Mouse (Mus musculus): ENCODE results near the gene Slc38a8. TPM values are rescaled to one million over a fixed set of nuclear protein-coding genes. Genes with fewer than 3 reads are reported as not detected.

Slc38a8 gene
- polyA plus RNA-seq (2011; ENCODE audit: insufficient read length, low read depth, missing spikeins), result not detected in 2 replicates

- Histone ChIP-seq H3K4me3 (ENCODE audit: insufficient read depth, low read length) (no peak within 1 kb of the TSS), H3K27ac (ENCODE audit: insufficient read depth, low read length) (no peak within 1 kb of the TSS), H3K4me1 (ENCODE audit: control insufficient read depth, insufficient read depth, low read length) (no peaks in the 10 kb centered on the region)
- TF ChIP-seq POLR2A (IDR thresholded peaks at IDR 0.05; ENCODE audit: low read depth, low read length) (no peak), CTCF (IDR thresholded peaks at IDR 0.05; ENCODE audit: borderline replicate concordance, insufficient read depth, low read length) (no peak)
Measured at GRCm38 (mm10) chr8:119501598-119501997, at the start of gene Slc38a8. Gene Slc38a8, minus strand, starts transcription at chr8:119501698.

GRCm38 (mm10) chr8:119548560-119549113 lies 47.1 kb upstream of the Slc38a8 start:
- Histone ChIP-seq H3K27ac (ENCODE audit: insufficient read depth, low read length) (no peak overlapping the region), H3K4me1 (ENCODE audit: control insufficient read depth, insufficient read depth, low read length) (0 out of 2 replicates have a peak, but pooled peaks cover 2% of the 10 kb centered on the region), H3K4me3 (ENCODE audit: insufficient read depth, low read length) (no peak overlapping the region)
- TF ChIP-seq POLR2A (IDR thresholded peaks at IDR 0.05; ENCODE audit: low read depth, low read length) (no peak), CTCF (IDR thresholded peaks at IDR 0.05; ENCODE audit: borderline replicate concordance, insufficient read depth, low read length) (no peak)

GRCm38 (mm10) chr8:119547019-119547691 lies 45.7 kb upstream of the Slc38a8 start:
- Histone ChIP-seq H3K27ac (ENCODE audit: insufficient read depth, low read length) (no peak overlapping the region), H3K4me1 (ENCODE audit: control insufficient read depth, insufficient read depth, low read length) (0 out of 2 replicates have a peak, but pooled peaks cover 2% of the 10 kb centered on the region), H3K4me3 (ENCODE audit: insufficient read depth, low read length) (no peak overlapping the region)
- TF ChIP-seq POLR2A (IDR thresholded peaks at IDR 0.05; ENCODE audit: low read depth, low read length), result no peak
- TF ChIP-seq CTCF (IDR thresholded peaks at IDR 0.05; ENCODE audit: borderline replicate concordance, insufficient read depth, low read length), result no peak

- no peak overlapping the region for H3K4me3 ChIP-seq (ENCODE audit: insufficient read depth, low read length)
- H3K4me1 ChIP-seq (ENCODE audit: control insufficient read depth, insufficient read depth, low read length), result 0 out of 2 replicates have a peak, but pooled peaks cover 2% of the 10 kb centered on the region
- no peak overlapping the region for H3K27ac ChIP-seq (ENCODE audit: insufficient read depth, low read length)
- no peak for TF ChIP-seq POLR2A (IDR thresholded peaks at IDR 0.05; ENCODE audit: low read depth, low read length)
Measured at GRCm38 (mm10) chr8:119545791-119546190, 44.3 kb upstream of the Slc38a8 start.

GRCm38 (mm10) chr8:119545180-119545579 lies 43.7 kb upstream of the Slc38a8 start:
- TF ChIP-seq CTCF (IDR thresholded peaks at IDR 0.05; ENCODE audit: borderline replicate concordance, insufficient read depth, low read length), result no peak
- TF ChIP-seq POLR2A (IDR thresholded peaks at IDR 0.05; ENCODE audit: low read depth, low read length), result no peak
- Histone ChIP-seq H3K27ac (ENCODE audit: insufficient read depth, low read length) (no peak overlapping the region), H3K4me1 (ENCODE audit: control insufficient read depth, insufficient read depth, low read length) (0 out of 2 replicates have a peak, but pooled peaks cover 2% of the 10 kb centered on the region), H3K4me3 (ENCODE audit: insufficient read depth, low read length) (no peak overlapping the region)

- Histone ChIP-seq H3K4me3 (ENCODE audit: insufficient read depth, low read length) (no peak overlapping the region), H3K4me1 (ENCODE audit: control insufficient read depth, insufficient read depth, low read length) (0 out of 2 replicates have a peak, but pooled peaks cover 2% of the 10 kb centered on the region), H3K27ac (ENCODE audit: insufficient read depth, low read length) (no peak overlapping the region)
- TF ChIP-seq CTCF (IDR thresholded peaks at IDR 0.05; ENCODE audit: borderline replicate concordance, insufficient read depth, low read length), result no peak
- TF ChIP-seq POLR2A (IDR thresholded peaks at IDR 0.05; ENCODE audit: low read depth, low read length), result no peak
Measured at GRCm38 (mm10) chr8:119544606-119545005, 43.1 kb upstream of the Slc38a8 start.

GRCm38 (mm10) chr8:119531973-119532372 lies 30.5 kb upstream of the Slc38a8 start:
- TF ChIP-seq POLR2A (IDR thresholded peaks at IDR 0.05; ENCODE audit: low read depth, low read length) (no peak), CTCF (IDR thresholded peaks at IDR 0.05; ENCODE audit: borderline replicate concordance, insufficient read depth, low read length) (no peak)
- H3K4me1 ChIP-seq (ENCODE audit: control insufficient read depth, insufficient read depth, low read length), result no peaks in the 10 kb centered on the region
- H3K27ac ChIP-seq (ENCODE audit: insufficient read depth, low read length), result no peak overlapping the region
- H3K4me3 ChIP-seq (ENCODE audit: insufficient read depth, low read length), result no peak overlapping the region

GRCm38 (mm10) chr8:119531397-119531796 lies 29.9 kb upstream of the Slc38a8 start:
- TF ChIP-seq CTCF (IDR thresholded peaks at IDR 0.05; ENCODE audit: borderline replicate concordance, insufficient read depth, low read length), result no peak
- no peak for TF ChIP-seq POLR2A (IDR thresholded peaks at IDR 0.05; ENCODE audit: low read depth, low read length)
- Histone ChIP-seq H3K27ac (ENCODE audit: insufficient read depth, low read length) (no peak overlapping the region), H3K4me1 (ENCODE audit: control insufficient read depth, insufficient read depth, low read length) (no peaks in the 10 kb centered on the region), H3K4me3 (ENCODE audit: insufficient read depth, low read length) (no peak overlapping the region)

GRCm38 (mm10) chr8:119530937-119531336 lies 29.4 kb upstream of the Slc38a8 start:
- TF ChIP-seq CTCF (IDR thresholded peaks at IDR 0.05; ENCODE audit: borderline replicate concordance, insufficient read depth, low read length), result no peak
- no peak for TF ChIP-seq POLR2A (IDR thresholded peaks at IDR 0.05; ENCODE audit: low read depth, low read length)
- Histone ChIP-seq H3K4me1 (ENCODE audit: control insufficient read depth, insufficient read depth, low read length) (no peaks in the 10 kb centered on the region), H3K27ac (ENCODE audit: insufficient read depth, low read length) (no peak overlapping the region), H3K4me3 (ENCODE audit: insufficient read depth, low read length) (no peak overlapping the region)

GRCm38 (mm10) chr8:119528762-119529161 lies 27.3 kb upstream of the Slc38a8 start:
- Histone ChIP-seq H3K4me3 (ENCODE audit: insufficient read depth, low read length) (no peak overlapping the region), H3K4me1 (ENCODE audit: control insufficient read depth, insufficient read depth, low read length) (no peaks in the 10 kb centered on the region), H3K27ac (ENCODE audit: insufficient read depth, low read length) (no peak overlapping the region)
- no peak for TF ChIP-seq POLR2A (IDR thresholded peaks at IDR 0.05; ENCODE audit: low read depth, low read length)
- no peak for TF ChIP-seq CTCF (IDR thresholded peaks at IDR 0.05; ENCODE audit: borderline replicate concordance, insufficient read depth, low read length)

All from embryonic fibroblast, embryonic 13.5 days (primary cell).